8 mouse cellular contexts compared by ENCODE assay signal in genomic region chr3:159840002-159840816, GRCm38 (mm10). TPM values are rescaled to one million over a fixed set of nuclear protein-coding genes. Genes with fewer than 3 reads are reported as not detected.
A peak's percentile ranks its signal among the peaks of the same experiment; 100 is the strongest.
DNase-seq lines count a peak whose midpoint lies in the region; ATAC-seq lines count a peak whose summit lies in the region.

No protein-coding gene starts in this region.

- H3K36me3 ChIP-seq in embryonic facial prominence, embryonic 12.5 days = no peaks in the 10 kb centered on the region
- no peaks in the 10 kb centered on the region for H3K36me3 ChIP-seq in limb, embryonic 11.5 days (ENCODE audit: control insufficient read depth, insufficient read depth, low read length)
- H3K36me3 ChIP-seq in midbrain, embryonic 11.5 days (ENCODE audit: control insufficient read depth, insufficient read depth, low read length) = no peaks in the 10 kb centered on the region

- peak; percentile 43; the same call in 1 of the 2 replicates for ATAC-seq in cerebellum, adult (ENCODE audit: insufficient number of reproducible peaks, low FRiP score, low TSS enrichment)
- peak; percentile 82 for ATAC-seq in embryonic facial prominence, embryonic 12.5 days (ENCODE audit: insufficient number of reproducible peaks, insufficient read depth, low FRiP score, low TSS enrichment)
- ATAC-seq in limb, embryonic 11.5 days (ENCODE audit: insufficient number of reproducible peaks, low FRiP score, low TSS enrichment, low read depth) = peak; percentile 85
- peak; percentile 68 for ATAC-seq in midbrain, embryonic 11.5 days (ENCODE audit: low FRiP score)

- H3K4me2 ChIP-seq in embryonic facial prominence, embryonic 12.5 days (replicated peaks) = peak overlapping the region; percentile 83
- peak overlapping the region; percentile 92 for H3K4me2 ChIP-seq in limb, embryonic 11.5 days (ENCODE audit: low read depth, severe bottlenecking)
- peak overlapping the region; percentile 71 for H3K4me2 ChIP-seq in midbrain, embryonic 11.5 days

- H3K4me3 ChIP-seq in embryonic facial prominence, embryonic 12.5 days = peak overlapping the region; percentile 71
- H3K4me3 ChIP-seq in limb, embryonic 11.5 days (ENCODE audit: low read depth, low read length) = peak overlapping the region; percentile 50
- peak overlapping the region; percentile 68 for H3K4me3 ChIP-seq in midbrain, embryonic 11.5 days (ENCODE audit: low read depth, low read length)

- H3K9ac ChIP-seq in embryonic facial prominence, embryonic 12.5 days = peak overlapping the region; percentile 80
- peak overlapping the region; percentile 77 for H3K9ac ChIP-seq in limb, embryonic 11.5 days (ENCODE audit: low read length)
- peak overlapping the region; percentile 83 for H3K9ac ChIP-seq in midbrain, embryonic 11.5 days (ENCODE audit: low read length)

- H3K4me1 ChIP-seq in embryonic facial prominence, embryonic 12.5 days = peaks cover 11% of the 10 kb centered on the region; the same call in 1 of the 2 replicates
- 0 out of 2 replicates have a peak, but pooled peaks cover 2% of the 10 kb centered on the region for H3K4me1 ChIP-seq in limb, embryonic 11.5 days (ENCODE audit: control insufficient read depth, insufficient read depth, low read length)
- peaks cover 6% of the 10 kb centered on the region for H3K4me1 ChIP-seq in midbrain, embryonic 11.5 days (ENCODE audit: control insufficient read depth, insufficient read depth, low read length)

- no peaks in the 10 kb centered on the region for H3K27me3 ChIP-seq in embryonic facial prominence, embryonic 12.5 days
- H3K27me3 ChIP-seq in limb, embryonic 11.5 days (ENCODE audit: control insufficient read depth, insufficient read depth, low read length) = no peaks in the 10 kb centered on the region
- H3K27me3 ChIP-seq in midbrain, embryonic 11.5 days (ENCODE audit: control insufficient read depth, insufficient read depth, low read length) = no peaks in the 10 kb centered on the region

- H3K9me3 ChIP-seq in embryonic facial prominence, embryonic 12.5 days = no peaks in the 10 kb centered on the region
- no peaks in the 10 kb centered on the region for H3K9me3 ChIP-seq in limb, embryonic 11.5 days (ENCODE audit: control insufficient read depth, low read length)
- H3K9me3 ChIP-seq in midbrain, embryonic 11.5 days (ENCODE audit: control insufficient read depth, low read length) = no peaks in the 10 kb centered on the region

- WGBS in embryonic facial prominence, embryonic 12.5 days = 0% methylated on average over 27 of the region's 27 CpGs
- WGBS in limb, embryonic 11.5 days = 0% methylated on average over 26 of the region's 27 CpGs
- under 1% methylated on average over 27 of the region's 27 CpGs for WGBS in midbrain, embryonic 11.5 days

- peak overlapping the region; percentile 94 for H3K27ac ChIP-seq in embryonic facial prominence, embryonic 12.5 days
- peak overlapping the region; percentile 84 for H3K27ac ChIP-seq in limb, embryonic 11.5 days (replicated peaks; ENCODE audit: low read depth, low read length)
- H3K27ac ChIP-seq in midbrain, embryonic 11.5 days (ENCODE audit: low read depth, low read length) = peak overlapping the region; percentile 68

- no peak for DNase-seq in cerebellum, adult 11-12 months
- DNase-seq in heart, adult 8-10 months (ENCODE audit: low spot score) = peak; percentile 53
- DNase-seq in kidney, adult 18-20 months = peak; percentile 77
- peak; percentile 81 for DNase-seq in limb, embryonic 11.5 days (ENCODE audit: low spot score)
- peak; percentile 96 for DNase-seq in midbrain, embryonic 11.5 days (ENCODE audit: low spot score, missing footprints)
- DNase-seq in skeletal muscle tissue, adult 2 months (ENCODE audit: low read depth, low spot score) = peak; percentile 59

RNA-seq across cellular contexts. Expression of gene Wls, which starts 0.7 kb away (rescaled TPM):
- polyA plus RNA-seq in embryonic facial prominence, embryonic 12.5 days (2016; fragmentation: Nextera tagmentation; extraction: Ambion mirVana) = 148 and 164 TPM in 2 replicates
- 10 to 100 TPM; 33.5 to 43.9 (median 43.0) TPM for total RNA-seq in heart, adult 8-10 months (2022)
- polyA plus RNA-seq in limb, embryonic 11.5 days (2014; fragmentation: Nextera tagmentation; extraction: Ambion mirVana) = 137 and 144 TPM in 2 replicates
- polyA plus RNA-seq in midbrain, embryonic 11.5 days (2014; fragmentation: Nextera tagmentation; extraction: Ambion mirVana) = 212 and 215 TPM in 2 replicates
